Mouse (Mus musculus) stomach, adult 2 months (tissue): ENCODE results near the gene Inhba. TPM values are rescaled to one million over a fixed set of nuclear protein-coding genes. Genes with fewer than 3 reads are reported as not detected.

Experiments used
- polyA plus RNA-seq: library from polyadenylated mRNA; depleted of rRNA; stranded (reverse); fragments of >200 nt; gene quantifications from 2 replicates; pipeline ENCODE4 v1.2.3, GENCODE M21; 2012; rRNA removed

The Inhba gene
- 0.17 and 0.26 TPM in 2 replicates for polyA plus RNA-seq

GRCm38 (mm10) chr13:16011372-16012242 lies at the start of gene Inhba:
TSS of gene Inhba (plus strand) at chr13:16011851.

